Mouse (Mus musculus): ENCODE measurements around the gene Sln. TPM values are rescaled to one million over a fixed set of nuclear protein-coding genes. Genes with fewer than 3 reads are reported as not detected.

The Sln gene
- 34.7 and 41.9 TPM in 2 replicates for polyA plus RNA-seq (2015; fragmentation: Nextera tagmentation; extraction: Ambion mirVana)

GRCm38 (mm10) chr9:53849864-53850263 lies at the start of gene Sln:
TSS of gene Sln (plus strand) at chr9:53850164.
- no peak within 1 kb of the TSS for H3K9ac ChIP-seq
- H3K4me3 ChIP-seq: no peak within 1 kb of the TSS
- H3K36me3 ChIP-seq: no peaks in the 10 kb centered on the region
- H3K4me1 ChIP-seq: peaks cover 17% of the 10 kb centered on the region
- WGBS: 69% methylated on average over 4 of the region's 4 CpGs
- H3K27ac ChIP-seq (replicated peaks): peak within 1 kb of the TSS; percentile 15; the same call in 1 of the 2 replicates
- ATAC-seq (ENCODE audit: extremely low read depth, insufficient number of reproducible peaks, low FRiP score, low TSS enrichment): no peak
- 0 out of 2 replicates have a peak within 1 kb of the TSS, but pooled peaks have one; percentile 3 for H3K4me2 ChIP-seq
- no peaks in the 10 kb centered on the region for H3K9me3 ChIP-seq
- H3K27me3 ChIP-seq (replicated peaks): peaks cover 14% of the 10 kb centered on the region

- Histone ChIP-seq H3K27ac (replicated peaks) (no peak overlapping the region), H3K4me1 (peaks cover 4% of the 10 kb centered on the region; the same call in 1 of the 2 replicates), H3K9ac (no peak overlapping the region), H3K27me3 (replicated peaks) (no peaks in the 10 kb centered on the region), H3K4me3 (no peak overlapping the region), H3K36me3 (no peaks in the 10 kb centered on the region), H3K4me2 (no peak overlapping the region), H3K9me3 (no peaks in the 10 kb centered on the region)
- ATAC-seq (ENCODE audit: extremely low read depth, insufficient number of reproducible peaks, low FRiP score, low TSS enrichment): no peak
- WGBS: 91% methylated on average over 7 of the region's 7 CpGs
These were observed 47.0 kb upstream of the Sln start for GRCm38 (mm10) chr9:53802921-53803320.

GRCm38 (mm10) chr9:53806496-53807086 lies 43.4 kb upstream of the Sln start:
- no peaks in the 10 kb centered on the region for H3K36me3 ChIP-seq
- WGBS: 13% methylated on average over 7 of the region's 7 CpGs
- no peak for ATAC-seq (ENCODE audit: extremely low read depth, insufficient number of reproducible peaks, low FRiP score, low TSS enrichment)
- H3K4me3 ChIP-seq: no peak overlapping the region
- H3K27me3 ChIP-seq (replicated peaks): no peaks in the 10 kb centered on the region
- no peaks in the 10 kb centered on the region for H3K9me3 ChIP-seq
- no peak overlapping the region for H3K27ac ChIP-seq (replicated peaks)
- H3K4me1 ChIP-seq: peaks cover 4% of the 10 kb centered on the region; the same call in 1 of the 2 replicates
- no peak overlapping the region for H3K4me2 ChIP-seq
- no peak overlapping the region for H3K9ac ChIP-seq

GRCm38 (mm10) chr9:53813418-53813817 lies 36.5 kb upstream of the Sln start:
- Histone ChIP-seq H3K9ac (no peak overlapping the region), H3K4me1 (no peaks in the 10 kb centered on the region), H3K36me3 (no peaks in the 10 kb centered on the region), H3K27ac (replicated peaks) (no peak overlapping the region), H3K4me2 (no peak overlapping the region), H3K9me3 (no peaks in the 10 kb centered on the region), H3K27me3 (replicated peaks) (no peaks in the 10 kb centered on the region), H3K4me3 (no peak overlapping the region)
- ATAC-seq (ENCODE audit: extremely low read depth, insufficient number of reproducible peaks, low FRiP score, low TSS enrichment): no peak
- 90% methylated on average over 6 of the region's 6 CpGs for WGBS

GRCm38 (mm10) chr9:53818760-53819159 lies 31.2 kb upstream of the Sln start:
- no peak overlapping the region for H3K9ac ChIP-seq
- no peak overlapping the region for H3K4me3 ChIP-seq
- H3K4me1 ChIP-seq: no peaks in the 10 kb centered on the region
- H3K9me3 ChIP-seq: no peaks in the 10 kb centered on the region
- H3K36me3 ChIP-seq: no peaks in the 10 kb centered on the region
- H3K4me2 ChIP-seq: no peak overlapping the region
- 0 out of 2 replicates have a peak, but pooled peaks cover 3% of the 10 kb centered on the region for H3K27me3 ChIP-seq (replicated peaks)
- WGBS: 25% methylated on average over 4 of the region's 4 CpGs
- no peak overlapping the region for H3K27ac ChIP-seq (replicated peaks)
- ATAC-seq (ENCODE audit: extremely low read depth, insufficient number of reproducible peaks, low FRiP score, low TSS enrichment): no peak

GRCm38 (mm10) chr9:53825318-53825717 lies 24.6 kb upstream of the Sln start:
- Histone ChIP-seq H3K4me2 (peak overlapping the region; percentile 27), H3K36me3 (no peaks in the 10 kb centered on the region), H3K9ac (no peak overlapping the region), H3K9me3 (no peaks in the 10 kb centered on the region), H3K4me3 (no peak overlapping the region), H3K27me3 (replicated peaks) (peaks cover 14% of the 10 kb centered on the region), H3K4me1 (peaks cover 14% of the 10 kb centered on the region), H3K27ac (replicated peaks) (no peak overlapping the region)
- WGBS: 6% methylated on average over 9 of the region's 9 CpGs
- no peak for ATAC-seq (ENCODE audit: extremely low read depth, insufficient number of reproducible peaks, low FRiP score, low TSS enrichment)

- H3K27ac ChIP-seq (replicated peaks): no peak overlapping the region
- ATAC-seq (ENCODE audit: extremely low read depth, insufficient number of reproducible peaks, low FRiP score, low TSS enrichment): no peak
- H3K9me3 ChIP-seq: no peaks in the 10 kb centered on the region
- H3K27me3 ChIP-seq (replicated peaks): peaks cover 14% of the 10 kb centered on the region
- H3K4me3 ChIP-seq: peak overlapping the region; percentile 53
- H3K4me1 ChIP-seq: peaks cover 14% of the 10 kb centered on the region
- H3K4me2 ChIP-seq: peak overlapping the region; percentile 74
- 14% methylated on average over 14 of the region's 14 CpGs for WGBS
- H3K36me3 ChIP-seq: no peaks in the 10 kb centered on the region
- peak overlapping the region; percentile 80 for H3K9ac ChIP-seq
These were observed 20.7 kb upstream of the Sln start for GRCm38 (mm10) chr9:53829081-53829865.

- Histone ChIP-seq H3K27ac (replicated peaks) (no peak overlapping the region), H3K4me1 (peaks cover 13% of the 10 kb centered on the region), H3K36me3 (no peaks in the 10 kb centered on the region), H3K4me3 (peak overlapping the region; percentile 53), H3K27me3 (replicated peaks) (peaks cover 14% of the 10 kb centered on the region), H3K9ac (peak overlapping the region; percentile 80), H3K4me2 (peak overlapping the region; percentile 74), H3K9me3 (no peaks in the 10 kb centered on the region)
- WGBS: 12% methylated on average over 2 of the region's 2 CpGs
- no peak for ATAC-seq (ENCODE audit: extremely low read depth, insufficient number of reproducible peaks, low FRiP score, low TSS enrichment)
These were observed 20.1 kb upstream of the Sln start for GRCm38 (mm10) chr9:53829866-53830209.

- no peak overlapping the region for H3K4me3 ChIP-seq
- WGBS: 26% methylated on average over 3 of the region's 3 CpGs
- H3K27me3 ChIP-seq (replicated peaks): no peaks in the 10 kb centered on the region; the same call in 1 of the 2 replicates
- no peaks in the 10 kb centered on the region for H3K9me3 ChIP-seq
- no peak overlapping the region for H3K27ac ChIP-seq (replicated peaks)
- no peaks in the 10 kb centered on the region for H3K4me1 ChIP-seq
- no peak for ATAC-seq (ENCODE audit: extremely low read depth, insufficient number of reproducible peaks, low FRiP score, low TSS enrichment)
- no peaks in the 10 kb centered on the region for H3K36me3 ChIP-seq
- H3K4me2 ChIP-seq: no peak overlapping the region
- no peak overlapping the region for H3K9ac ChIP-seq
These were observed 14.9 kb upstream of the Sln start for GRCm38 (mm10) chr9:53835039-53835438.

GRCm38 (mm10) chr9:53835976-53836375 lies 14.0 kb upstream of the Sln start:
- Histone ChIP-seq H3K4me1 (no peaks in the 10 kb centered on the region), H3K4me3 (no peak overlapping the region), H3K4me2 (no peak overlapping the region), H3K36me3 (no peaks in the 10 kb centered on the region), H3K27ac (replicated peaks) (no peak overlapping the region), H3K9ac (no peak overlapping the region), H3K9me3 (no peaks in the 10 kb centered on the region), H3K27me3 (replicated peaks) (no peaks in the 10 kb centered on the region; the same call in 1 of the 2 replicates)
- no peak for ATAC-seq (ENCODE audit: extremely low read depth, insufficient number of reproducible peaks, low FRiP score, low TSS enrichment)
- 56% methylated on average over 4 of the region's 4 CpGs for WGBS

GRCm38 (mm10) chr9:53838816-53839215 lies 11.1 kb upstream of the Sln start:
- H3K36me3 ChIP-seq: no peaks in the 10 kb centered on the region
- H3K27ac ChIP-seq (replicated peaks): no peak overlapping the region
- H3K9ac ChIP-seq: no peak overlapping the region
- H3K4me1 ChIP-seq: no peaks in the 10 kb centered on the region
- peaks cover 7% of the 10 kb centered on the region; the same call in 1 of the 2 replicates for H3K27me3 ChIP-seq (replicated peaks)
- no peak overlapping the region for H3K4me2 ChIP-seq
- 57% methylated on average over 8 of the region's 8 CpGs for WGBS
- ATAC-seq (ENCODE audit: extremely low read depth, insufficient number of reproducible peaks, low FRiP score, low TSS enrichment): no peak
- no peaks in the 10 kb centered on the region for H3K9me3 ChIP-seq
- no peak overlapping the region for H3K4me3 ChIP-seq

Data from heart, embryonic 13.5 days (tissue).